Mouse (Mus musculus): ENCODE data around the gene Vmn1r155.
"Not testable (repeated sequence)": the region's sequence is repeated elsewhere in the genome, so short reads cannot be mapped to it uniquely, and the experiment has no call there.

The Vmn1r155 gene

DNA sequence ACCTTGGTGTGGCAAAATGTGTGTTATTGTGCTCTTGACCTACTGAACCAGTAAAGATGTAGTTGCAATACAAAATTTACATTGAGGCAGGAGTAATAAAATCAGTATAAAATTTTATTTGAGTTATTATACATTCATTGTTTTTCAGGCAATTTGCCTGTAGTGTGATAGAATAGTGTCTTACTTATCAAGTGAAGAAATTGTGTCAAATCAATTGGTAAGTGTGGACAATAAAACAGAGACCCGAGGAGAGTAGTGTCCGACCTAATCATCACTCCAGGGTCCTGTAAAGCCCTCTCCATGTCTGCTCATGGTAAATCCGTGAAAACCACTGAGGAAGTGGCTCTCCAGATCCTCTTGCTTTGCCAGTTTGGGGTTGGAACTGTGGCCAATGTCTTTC, at the start of gene Vmn1r155:
Vmn1r155 (plus strand) TSS at position 301 of the 400 bp plus-strand sequence.
- not testable (repeated sequence) for DNase-seq

DNA sequence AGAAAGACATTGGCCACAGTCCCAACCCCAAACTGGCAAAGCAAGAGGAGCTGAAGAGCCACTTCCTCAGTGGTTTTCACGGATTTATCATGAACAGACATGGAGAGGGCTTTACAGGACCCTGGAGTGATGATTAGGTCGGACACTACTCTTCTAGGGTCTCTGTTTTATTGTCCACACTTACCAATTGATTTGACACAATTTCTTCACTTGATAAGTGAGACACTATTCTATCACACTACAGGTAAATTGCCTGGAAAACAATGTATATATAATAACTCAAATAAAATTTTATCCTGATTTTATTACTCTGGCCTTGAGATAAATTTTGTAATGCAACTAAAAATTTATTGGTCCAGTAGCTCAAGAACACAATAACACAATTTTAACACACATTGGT, 34.4 kb downstream of the Vmn1r155 start, which contains the start of gene Gm8693:
Gm8693 (minus strand) TSS at position 101 of the 400 bp plus-strand sequence.
- DNase-seq: not testable (repeated sequence)
